Mouse (Mus musculus) lung, adult 18-20 months (tissue): Measurements from ENCODE around the gene Clgn.
"Not testable (repeated sequence)": the region's sequence is repeated elsewhere in the genome, so short reads cannot be mapped to it uniquely, and the experiment has no call there.

ENCODE experiments used
- DNase-seq, 2 experiments: peaks; one replicate each; pipeline ENCODE4 v3.0.0; 2022; ENCODE audit warnings: mixed read lengths in 2 of 2

The Clgn gene

DNA sequence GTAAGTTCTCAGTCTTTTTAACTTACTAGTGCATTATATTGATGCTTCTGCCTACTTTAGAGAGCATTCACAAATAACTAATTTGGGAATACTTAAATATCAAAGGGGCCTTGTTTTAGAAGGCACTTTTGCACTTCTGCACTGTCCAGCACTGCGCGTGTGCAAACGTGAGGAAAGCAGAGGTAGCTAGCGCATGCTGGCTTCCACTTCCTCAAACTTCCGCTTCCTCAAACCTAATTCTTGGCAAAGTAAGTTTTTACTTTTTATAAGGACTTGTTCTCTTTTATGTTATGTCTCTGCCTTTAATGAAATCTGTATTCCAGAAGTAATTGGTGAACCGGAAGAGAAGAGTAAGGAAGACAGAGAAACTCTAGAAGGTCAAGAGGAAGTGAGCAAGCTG lies 35.5 kb downstream of the Clgn start:
- no peak for DNase-seq

- DNase-seq = no peak
Measured at GRCm38 (mm10) chr8:83426104-83426759, 36.6 kb downstream of the Clgn start.

- DNase-seq = peak; percentile 31 to 48
Measured at GRCm38 (mm10) chr8:83426949-83427348, 37.3 kb downstream of the Clgn start.

- DNase-seq = not testable (repeated sequence)
Measured at GRCm38 (mm10) chr8:83428621-83429020, 39.0 kb downstream of the Clgn start.

DNA sequence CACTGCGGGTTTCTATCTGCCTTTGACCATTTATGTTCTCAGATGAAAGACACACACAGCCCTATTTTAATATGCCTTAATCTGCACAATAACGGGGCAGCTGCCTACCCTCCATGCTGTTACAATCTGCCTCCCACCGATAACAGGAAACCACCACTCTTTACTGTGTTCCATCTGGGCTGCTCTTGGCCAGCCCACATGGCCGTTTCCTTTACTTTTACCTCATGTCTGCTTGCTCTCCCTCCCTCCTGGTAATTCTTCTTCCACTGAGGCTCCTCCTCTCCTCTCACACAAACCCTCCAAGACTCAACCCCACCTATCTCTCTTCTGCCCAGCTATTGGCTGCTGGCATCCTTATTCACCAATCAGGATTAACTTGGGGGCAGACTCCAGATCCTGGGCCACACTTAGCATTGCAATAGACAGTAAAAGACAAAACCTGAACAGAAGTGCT lies 39.4 kb downstream of the Clgn start:
- DNase-seq = no peak

- DNase-seq = no peak
Measured at GRCm38 (mm10) chr8:83437077-83437476, 47.4 kb downstream of the Clgn start.

GRCm38 (mm10) chr8:83441656-83442242 lies 52.1 kb downstream of the Clgn start:
- DNase-seq = no peak

DNA sequence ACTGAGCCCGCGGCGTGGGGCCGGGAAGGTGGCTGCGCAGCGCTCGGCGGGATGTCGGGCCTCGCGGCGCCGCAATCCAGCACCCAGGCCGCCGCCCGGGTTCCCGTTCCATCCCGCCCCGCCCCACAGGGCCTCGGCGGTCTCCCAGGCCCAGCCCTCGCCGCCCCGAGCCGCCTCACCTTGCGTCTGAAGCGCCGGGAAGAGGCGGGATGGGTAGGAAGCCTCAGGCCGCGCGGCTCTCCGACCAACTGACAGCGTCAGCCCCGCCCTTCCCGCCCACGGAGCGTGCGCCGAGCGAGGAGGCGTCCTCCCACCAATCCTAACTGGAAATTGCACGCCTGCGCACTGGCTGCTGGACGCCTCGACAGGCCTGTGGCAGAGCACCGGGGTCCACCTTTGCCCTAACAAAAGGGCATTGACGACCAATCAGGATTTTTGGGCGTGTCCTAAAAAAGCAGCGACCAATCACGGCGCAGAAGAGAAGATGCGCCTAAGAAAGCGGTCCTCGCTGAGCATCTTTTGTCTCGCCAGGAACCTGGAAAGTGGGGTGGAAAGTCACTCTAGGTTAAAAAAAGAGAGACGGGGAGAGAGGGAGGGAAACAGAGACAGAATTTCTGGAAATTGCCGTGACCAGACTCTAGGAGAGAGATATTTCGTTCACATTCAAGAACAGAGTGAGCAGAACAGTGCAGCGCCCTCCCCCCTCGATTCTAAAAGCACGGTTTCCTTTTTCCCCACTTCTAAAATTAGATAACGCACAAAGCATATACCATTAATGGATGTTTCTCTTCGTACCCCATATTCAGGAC lies 52.8 kb downstream of the Clgn start:
- peak; percentile 97 to 99 for DNase-seq

DNA sequence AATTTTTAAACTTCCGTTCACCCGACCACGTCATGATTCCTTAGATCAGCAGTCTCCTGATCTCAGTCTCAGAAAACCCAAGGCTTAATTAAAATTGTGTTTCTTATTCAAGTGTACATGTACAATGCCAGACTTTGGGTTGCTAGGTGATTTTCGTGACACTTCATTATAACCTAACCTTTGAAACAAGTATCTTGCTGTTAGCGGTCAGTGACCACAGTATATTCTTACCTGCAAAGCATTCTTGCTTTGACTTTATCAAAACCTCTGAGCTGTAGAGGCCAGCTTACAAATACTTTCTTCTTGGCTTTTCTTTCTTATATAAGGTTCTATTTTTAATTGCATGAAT lies 53.4 kb downstream of the Clgn start:
- DNase-seq = no peak

GRCm38 (mm10) chr8:83449960-83450359 lies 60.3 kb downstream of the Clgn start:
- DNase-seq = no peak

DNA sequence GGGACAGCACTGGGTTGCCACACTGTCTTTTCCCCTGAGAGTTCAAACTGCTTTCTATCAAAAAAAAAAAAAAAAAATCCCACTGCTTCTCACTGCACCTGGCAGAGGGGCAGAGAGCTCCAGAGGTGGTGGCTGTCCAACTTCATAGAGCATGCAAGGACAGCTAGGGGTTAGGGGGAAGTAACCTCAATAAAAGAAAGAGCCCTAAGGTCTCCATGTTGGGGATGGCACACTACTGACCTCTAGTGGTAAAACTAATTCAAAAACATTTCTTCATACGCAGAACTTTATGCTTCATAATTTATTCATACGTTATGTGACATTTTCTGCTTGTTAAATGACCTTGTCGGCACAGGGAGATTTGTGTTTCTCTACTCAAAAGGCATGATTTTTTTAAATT lies 61.4 kb downstream of the Clgn start:
- no peak for DNase-seq

- no peak for DNase-seq
Measured at GRCm38 (mm10) chr8:83457121-83457520, 67.5 kb downstream of the Clgn start.

- DNase-seq = peak in 1 of 2 experiments; percentile 10
Measured at GRCm38 (mm10) chr8:83458222-83458621, 68.6 kb downstream of the Clgn start, which contains the start of gene Scoc. Scoc (minus strand) TSS chr8:83458391.

GRCm38 (mm10) chr8:83459606-83460005 lies 69.9 kb downstream of the Clgn start:
- no peak for DNase-seq
